Mouse (Mus musculus) heart, postnatal 0 days (tissue): ENCODE results near the gene Smarca2.

Source experiments
- CTCF ChIP-seq: IDR thresholded peaks from 2 replicates; pipeline ENCODE4 v1.5.1; 2016; ENCODE audit warnings: antibody characterized with exemption, control low read depth, low read depth
- EP300 ChIP-seq: IDR thresholded peaks from 2 replicates; pipeline ENCODE4 v1.6.1; 2016; ENCODE audit warnings: antibody characterized with exemption, low read depth

GRCm38 (mm10) chr19:26641269-26641668, 36.4 kb downstream of the Smarca2 start:
- no peak for TF ChIP-seq CTCF
- TF ChIP-seq EP300: no peak
